Mouse (Mus musculus) spleen, adult 2 months (tissue): ENCODE results near the gene Spata2l.

Experiments
- CTCF ChIP-seq: fragments of 200-500 bp; IDR thresholded peaks from 2 replicates; pipeline ENCODE4 v1.5.1; 2011; ENCODE audit warnings: mild to moderate bottlenecking, inconsistent platforms; ENCODE audit not compliant: insufficient read depth, insufficient read length, insufficient replicate concordance; ENCODE audit errors: extremely low read depth
- POLR2A ChIP-seq: fragments of 200-500 bp; IDR thresholded peaks from 2 replicates; pipeline ENCODE4 v1.6.1; 2011; ENCODE audit warnings: low read depth, low read length, inconsistent platforms

GRCm38 (mm10) chr8:123185566-123186409, 50.2 kb downstream of the Spata2l start, which contains the start of gene Dpep1:
- no peak for TF ChIP-seq CTCF
- TF ChIP-seq POLR2A: no peak
